Mouse (Mus musculus) small intestine, adult 10 weeks (tissue): Measurements from ENCODE around the gene Rap2c. TPM values are rescaled to one million over a fixed set of nuclear protein-coding genes. Genes with fewer than 3 reads are reported as not detected.

Source experiments
- polyA plus RNA-seq: library from polyadenylated mRNA; stranded (reverse); fragments of 350-450 nt; fragmentation: Illumina TruSeq; extraction: RNeasy Lipid Tissue Mini Kit (QIAGEN cat#74804); gene quantifications from one replicate; pipeline ENCODE4 v1.2.3, GENCODE M21; 2014; ENCODE audit warnings: low replicate concordance

The Rap2c gene
- 191 TPM for polyA plus RNA-seq

GRCm38 (mm10) chrX:51017851-51018785 lies at the start of gene Rap2c:
TSS of gene Rap2c (minus strand) at chrX:51018018.

Other genes with a start within 250 kb of the Rap2c start
- gene Stk26, start 177.0 kb downstream of the Rap2c start, polyA plus RNA-seq: 6.2 TPM
- gene Frmd7, start 75.3 kb downstream of the Rap2c start, polyA plus RNA-seq: not detected
- gene Mbnl3, start 188.5 kb upstream of the Rap2c start, polyA plus RNA-seq: 5.7 TPM